Mouse (Mus musculus): ENCODE results near the gene Kcnn1. TPM values are rescaled to one million over a fixed set of nuclear protein-coding genes. Genes with fewer than 3 reads are reported as not detected.
"Not testable (repeated sequence)": the region's sequence is repeated elsewhere in the genome, so short reads cannot be mapped to it uniquely, and the experiment has no call there.

The Kcnn1 gene
- polyA plus RNA-seq, 1 experiment from 2014 or later: 0.72 TPM

- 94% methylated on average over 2 of the region's 2 CpGs for WGBS
- DNase-seq (ENCODE audit: low spot score): no peak
These were observed 36.0 kb downstream of the Kcnn1 start for GRCm38 (mm10) chr8:70827010-70827409.

GRCm38 (mm10) chr8:70825816-70826215 is 37.2 kb downstream of the Kcnn1 start:
- Histone ChIP-seq H3K4me3 (ENCODE audit: low read depth, low read length) (no peak overlapping the region), H3K36me3 (ENCODE audit: control insufficient read depth, insufficient read depth, low read length) (no peaks in the 10 kb centered on the region), H3K27ac (replicated peaks) (no peak overlapping the region), H3K9me3 (ENCODE audit: control insufficient read depth, low read length) (no peaks in the 10 kb centered on the region), H3K9ac (ENCODE audit: low read length) (no peak overlapping the region), H3K4me2 (replicated peaks; ENCODE audit: low read depth) (no peak overlapping the region), H3K27me3 (ENCODE audit: control insufficient read depth, insufficient read depth, low read length) (no peaks in the 10 kb centered on the region), H3K4me1 (replicated peaks; ENCODE audit: control insufficient read depth, insufficient read depth) (no peaks in the 10 kb centered on the region)
- WGBS: 83% methylated on average over 8 of the region's 8 CpGs
- DNase-seq (ENCODE audit: low spot score) (no peak), ATAC-seq (ENCODE audit: low FRiP score, low TSS enrichment) (no peak)
- TF ChIP-seq CTCF (IDR thresholded peaks at IDR 0.05; ENCODE audit: low read depth) (no peak), EP300 (optimal IDR thresholded peaks at IDR 0.05) (no peak)

More at GRCm38 (mm10) chr8:70827010-70827409, 36.0 kb downstream of the Kcnn1 start:
- no peaks in the 10 kb centered on the region for H3K36me3 ChIP-seq (ENCODE audit: control insufficient read depth, insufficient read depth, low read length)
- H3K4me1 ChIP-seq (replicated peaks; ENCODE audit: control insufficient read depth, insufficient read depth): no peaks in the 10 kb centered on the region
- no peak for ATAC-seq (ENCODE audit: low FRiP score, low TSS enrichment)
- no peak overlapping the region for H3K9ac ChIP-seq (ENCODE audit: low read length)
- no peak overlapping the region for H3K4me3 ChIP-seq (ENCODE audit: low read depth, low read length)
- no peaks in the 10 kb centered on the region for H3K27me3 ChIP-seq (ENCODE audit: control insufficient read depth, insufficient read depth, low read length)
- no peak overlapping the region for H3K4me2 ChIP-seq (replicated peaks; ENCODE audit: low read depth)
- TF ChIP-seq CTCF (IDR thresholded peaks at IDR 0.05; ENCODE audit: low read depth) (peak; percentile 35), EP300 (optimal IDR thresholded peaks at IDR 0.05) (no peak)
- no peaks in the 10 kb centered on the region for H3K9me3 ChIP-seq (ENCODE audit: control insufficient read depth, low read length)
- H3K27ac ChIP-seq (replicated peaks): no peak overlapping the region

- Histone ChIP-seq H3K27me3 (ENCODE audit: control insufficient read depth, insufficient read depth, low read length) (no peaks in the 10 kb centered on the region), H3K9ac (ENCODE audit: low read length) (no peak overlapping the region), H3K9me3 (ENCODE audit: control insufficient read depth, low read length) (no peaks in the 10 kb centered on the region), H3K4me3 (ENCODE audit: low read depth, low read length) (no peak overlapping the region), H3K36me3 (ENCODE audit: control insufficient read depth, insufficient read depth, low read length) (no peaks in the 10 kb centered on the region), H3K4me1 (replicated peaks; ENCODE audit: control insufficient read depth, insufficient read depth) (no peaks in the 10 kb centered on the region), H3K4me2 (replicated peaks; ENCODE audit: low read depth) (no peak overlapping the region), H3K27ac (replicated peaks) (no peak overlapping the region)
- no peak for DNase-seq (ENCODE audit: low spot score)
- no peak for TF ChIP-seq CTCF (IDR thresholded peaks at IDR 0.05; ENCODE audit: low read depth)
- TF ChIP-seq EP300 (optimal IDR thresholded peaks at IDR 0.05): no peak
- 80% methylated on average over 7 of the region's 7 CpGs for WGBS
- no peak for ATAC-seq (ENCODE audit: low FRiP score, low TSS enrichment)
These were observed 39.3 kb downstream of the Kcnn1 start for GRCm38 (mm10) chr8:70823802-70824201.

- not testable (repeated sequence) for H3K4me1 ChIP-seq (replicated peaks; ENCODE audit: control insufficient read depth, insufficient read depth)
These were observed 40.5 kb downstream of the Kcnn1 start for GRCm38 (mm10) chr8:70822594-70822993.

GRCm38 (mm10) chr8:70821992-70822391 is 41.1 kb downstream of the Kcnn1 start:
- Histone ChIP-seq H3K27me3 (ENCODE audit: control insufficient read depth, insufficient read depth, low read length) (no peaks in the 10 kb centered on the region), H3K4me2 (replicated peaks; ENCODE audit: low read depth) (no peak overlapping the region), H3K4me3 (ENCODE audit: low read depth, low read length) (no peak overlapping the region), H3K36me3 (ENCODE audit: control insufficient read depth, insufficient read depth, low read length) (no peaks in the 10 kb centered on the region), H3K9ac (ENCODE audit: low read length) (no peak overlapping the region), H3K27ac (replicated peaks) (no peak overlapping the region), H3K4me1 (replicated peaks; ENCODE audit: control insufficient read depth, insufficient read depth) (no peaks in the 10 kb centered on the region), H3K9me3 (ENCODE audit: control insufficient read depth, low read length) (no peaks in the 10 kb centered on the region)
- WGBS: 40% methylated on average over 11 of the region's 11 CpGs
- DNase-seq (ENCODE audit: low spot score): no peak
- no peak for TF ChIP-seq CTCF (IDR thresholded peaks at IDR 0.05; ENCODE audit: low read depth)
- no peak for TF ChIP-seq EP300 (optimal IDR thresholded peaks at IDR 0.05)
- no peak for ATAC-seq (ENCODE audit: low FRiP score, low TSS enrichment)

More at GRCm38 (mm10) chr8:70822594-70822993, 40.5 kb downstream of the Kcnn1 start:
- H3K27me3 ChIP-seq (ENCODE audit: control insufficient read depth, insufficient read depth, low read length); H3K36me3 ChIP-seq (ENCODE audit: control insufficient read depth, insufficient read depth, low read length); H3K4me2 ChIP-seq (replicated peaks; ENCODE audit: low read depth); H3K9me3 ChIP-seq (ENCODE audit: control insufficient read depth, low read length); DNase-seq (ENCODE audit: low spot score); H3K27ac ChIP-seq (replicated peaks); ATAC-seq (ENCODE audit: low FRiP score, low TSS enrichment); H3K4me3 ChIP-seq (ENCODE audit: low read depth, low read length); H3K9ac ChIP-seq (ENCODE audit: low read length): not testable (repeated sequence)
- 88% methylated on average over 3 of the region's 3 CpGs for WGBS

GRCm38 (mm10) chr8:70821399-70821962 is 41.6 kb downstream of the Kcnn1 start:
- 14% methylated on average over 30 of the region's 30 CpGs for WGBS
- Histone ChIP-seq H3K27me3 (ENCODE audit: control insufficient read depth, insufficient read depth, low read length) (no peaks in the 10 kb centered on the region), H3K27ac (replicated peaks) (no peak overlapping the region), H3K9ac (ENCODE audit: low read length) (no peak overlapping the region), H3K9me3 (ENCODE audit: control insufficient read depth, low read length) (no peaks in the 10 kb centered on the region), H3K4me2 (replicated peaks; ENCODE audit: low read depth) (no peak overlapping the region), H3K4me3 (ENCODE audit: low read depth, low read length) (no peak overlapping the region), H3K36me3 (ENCODE audit: control insufficient read depth, insufficient read depth, low read length) (no peaks in the 10 kb centered on the region), H3K4me1 (replicated peaks; ENCODE audit: control insufficient read depth, insufficient read depth) (no peaks in the 10 kb centered on the region)
- DNase-seq (ENCODE audit: low spot score) (peak; percentile 76), ATAC-seq (ENCODE audit: low FRiP score, low TSS enrichment) (peak; percentile 27; the same call in 1 of the 2 replicates)
- TF ChIP-seq EP300 (optimal IDR thresholded peaks at IDR 0.05) (no peak), CTCF (IDR thresholded peaks at IDR 0.05; ENCODE audit: low read depth) (peak; percentile 97)

All from stomach, postnatal 0 days (tissue).